Mouse (Mus musculus): ENCODE results near the gene Hnrnph3.

Hnrnph3 gene

DNA sequence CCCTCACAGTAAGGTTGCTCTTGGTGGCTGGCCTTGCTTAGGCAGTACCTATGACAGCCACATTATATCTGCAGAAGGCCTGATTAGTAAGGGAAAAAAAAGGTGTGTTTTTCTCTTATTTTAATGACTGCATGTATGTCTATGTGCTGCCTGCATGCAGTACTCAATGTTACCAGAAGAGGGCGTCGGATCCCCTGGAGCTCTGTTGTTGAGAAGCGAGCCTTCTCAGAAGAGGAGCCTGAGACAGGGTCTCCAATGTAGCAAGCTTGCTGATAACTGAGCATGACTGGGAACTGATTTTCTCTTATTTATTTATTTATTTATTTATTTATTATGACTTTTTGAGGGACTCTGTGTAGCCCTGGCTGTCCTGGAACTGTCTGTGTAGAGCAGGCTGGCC, 36.7 kb downstream of the Hnrnph3 start:
- in situ Hi-C loops (cut with MboI, MseI), result no loop called here

DNA sequence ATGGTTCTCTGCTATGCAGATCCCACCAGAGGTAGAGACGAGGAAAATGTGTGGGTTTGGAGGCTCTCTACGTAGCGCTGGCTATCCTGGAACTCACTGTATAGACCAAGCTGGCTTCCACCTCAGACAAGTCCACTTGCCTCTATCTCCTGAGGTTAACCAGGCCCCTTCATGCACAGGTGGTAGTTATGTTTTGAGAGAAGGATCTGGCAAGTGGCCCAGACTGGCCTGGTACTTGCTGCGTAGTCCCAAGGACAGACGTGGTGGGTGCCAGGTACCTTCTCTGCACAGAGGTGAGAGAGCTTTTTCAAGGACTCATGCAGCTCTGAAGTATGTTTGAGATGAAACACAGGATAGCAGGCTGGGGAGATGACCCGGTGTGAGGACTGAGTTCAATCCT, 39.5 kb downstream of the Hnrnph3 start:
- in situ Hi-C loops (cut with MboI, MseI), result no loop called here

DNA sequence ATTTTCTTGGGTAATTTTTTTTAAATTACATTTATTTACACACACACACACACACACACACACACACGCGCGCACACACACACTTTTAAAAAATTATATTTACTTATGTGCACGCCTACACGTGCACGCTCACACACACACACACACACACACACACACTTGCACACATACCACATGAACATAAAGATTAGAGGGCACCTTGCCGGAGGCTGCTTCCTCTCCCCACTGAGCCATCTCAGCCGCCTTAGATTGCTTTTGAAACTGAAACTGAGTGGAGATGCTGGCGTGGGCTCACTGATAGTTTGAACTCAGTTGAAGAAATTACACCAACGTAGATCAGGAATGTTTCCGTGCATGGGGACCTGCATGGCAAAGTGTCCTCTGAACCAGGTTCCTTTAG, 39.9 kb downstream of the Hnrnph3 start:
- in situ Hi-C loops (cut with MboI, MseI), result no loop called here

DNA sequence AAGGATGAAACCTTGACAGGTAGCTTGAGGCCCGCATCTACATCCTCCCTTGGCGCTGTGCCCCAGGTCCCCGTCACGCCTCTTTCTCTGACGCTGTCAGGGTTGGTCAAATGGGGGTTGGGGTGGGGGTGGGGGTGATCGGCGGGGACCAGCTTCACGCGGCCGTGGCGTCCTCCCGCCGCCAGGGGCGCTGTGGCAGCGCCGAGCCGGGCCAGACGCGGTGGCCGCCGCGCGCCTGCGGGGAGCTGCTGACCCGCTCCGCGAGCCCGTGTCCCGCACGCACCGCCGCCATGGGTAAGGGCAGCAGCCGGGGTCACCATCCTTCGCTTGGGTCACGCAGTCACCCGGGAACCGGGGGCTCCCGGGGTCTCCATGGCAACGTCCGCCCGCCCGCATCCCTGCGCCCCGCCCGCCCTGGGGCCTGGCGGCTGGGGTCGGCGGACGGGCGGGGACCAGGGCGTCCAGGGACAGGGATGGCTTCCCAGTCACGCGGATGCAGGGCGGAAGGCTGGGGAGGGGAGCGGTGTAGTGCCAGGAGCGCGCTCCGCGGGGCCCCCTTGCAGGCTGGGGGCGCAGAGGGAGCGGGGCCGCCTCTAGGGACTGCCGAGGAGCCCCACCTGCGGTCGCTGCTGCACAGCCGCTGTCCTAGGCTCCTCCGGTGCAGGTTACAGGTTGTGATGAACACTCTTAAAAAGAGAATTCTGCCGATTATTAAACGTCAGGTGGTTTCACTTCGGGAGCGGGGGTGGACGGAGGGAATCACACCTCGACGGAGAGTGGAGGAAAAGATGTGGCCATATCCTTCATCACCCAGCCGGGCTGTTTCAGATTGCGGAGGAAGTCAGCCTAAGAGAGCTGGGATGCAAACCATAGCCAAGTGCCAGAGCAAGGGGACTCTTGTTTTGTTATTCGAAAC, 43.7 kb downstream of the Hnrnph3 start, which contains the start of gene Rufy2:
Rufy2 (plus strand) TSS at position 185 of the 916 bp plus-strand sequence.
- in situ Hi-C loops (cut with MboI, MseI), result no loop called here

DNA sequence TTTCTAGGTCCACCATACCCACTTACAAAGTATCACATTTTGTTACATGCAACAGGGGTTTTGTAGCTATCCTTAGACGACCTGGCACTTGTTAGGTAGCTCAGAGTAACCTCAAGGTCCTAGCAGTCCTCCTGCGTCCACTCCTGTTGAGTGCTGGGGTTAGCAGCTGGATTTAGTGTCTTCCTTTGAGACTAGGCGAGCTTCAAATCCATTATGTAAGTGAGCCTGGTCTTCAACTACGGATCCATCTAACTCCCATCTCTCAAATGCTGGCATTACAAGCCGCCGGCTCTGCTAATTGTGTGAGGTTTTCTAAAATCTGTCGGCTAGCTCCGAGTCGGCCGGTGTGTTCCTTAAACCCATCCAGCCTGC, 44.4 kb downstream of the Hnrnph3 start:
- in situ Hi-C loops (cut with MboI, MseI), result no loop called here

DNA sequence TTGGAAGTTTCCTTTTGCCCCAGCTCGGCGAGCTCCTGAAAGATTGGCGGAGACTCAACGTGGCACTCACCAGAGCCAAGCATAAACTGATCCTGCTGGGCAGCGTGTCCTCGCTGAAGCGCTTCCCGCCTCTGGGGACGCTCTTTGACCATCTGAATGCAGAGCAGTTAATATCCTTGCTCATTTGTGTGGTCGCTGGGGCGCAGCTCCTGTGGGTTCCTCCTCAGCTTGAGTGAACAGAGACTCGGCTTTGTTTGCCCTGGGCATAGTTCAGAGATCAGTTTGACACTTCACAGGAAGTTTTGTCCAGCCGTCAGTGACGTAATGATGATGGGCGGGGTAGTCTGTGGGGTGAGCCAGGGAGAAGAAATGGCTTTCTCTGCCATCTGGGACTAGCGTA, 52.2 kb downstream of the Hnrnph3 start:
- in situ Hi-C loops (cut with MboI, MseI), result no loop called here

DNA sequence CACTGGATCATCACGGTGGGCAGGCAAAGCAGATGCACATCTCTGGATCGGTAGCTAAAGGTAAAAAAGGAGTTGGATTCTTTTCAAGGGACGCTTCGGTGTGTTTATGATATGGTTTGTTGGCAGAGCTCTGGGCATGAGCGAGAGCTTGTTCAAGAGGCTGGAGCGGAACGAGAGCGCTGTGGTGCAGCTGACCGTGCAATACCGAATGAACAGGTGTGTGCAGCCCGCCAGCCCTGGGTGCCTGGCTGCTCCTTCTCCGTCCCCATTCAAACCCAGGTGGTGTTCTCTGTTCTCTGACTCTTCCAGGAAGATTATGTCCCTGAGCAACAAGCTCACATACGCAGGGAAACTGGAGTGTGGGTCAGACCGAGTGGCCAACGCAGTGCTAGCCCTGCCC, 57.7 kb downstream of the Hnrnph3 start:
- in situ Hi-C loops (cut with MboI, MseI), result no loop called here

DNA sequence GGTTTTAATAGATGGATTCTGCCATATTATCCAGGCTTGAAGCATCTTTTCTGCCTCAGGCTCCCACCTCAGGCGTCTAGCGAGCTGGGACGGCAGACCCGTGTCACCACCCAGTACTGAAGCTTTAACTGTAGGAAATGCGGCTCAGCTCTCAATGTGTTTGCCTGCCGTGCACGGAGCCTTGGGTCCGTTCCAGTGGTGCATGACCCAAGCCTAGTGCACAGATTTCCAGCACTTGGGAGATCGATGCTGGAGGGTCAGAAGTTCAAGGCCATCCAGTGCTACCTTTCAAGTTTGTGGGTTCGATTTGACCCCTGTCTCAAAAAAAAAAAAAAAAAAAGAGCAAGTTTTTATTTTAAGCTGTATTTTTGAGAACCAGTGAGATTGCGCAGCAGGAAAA, 58.2 kb downstream of the Hnrnph3 start:
- in situ Hi-C loops (cut with MboI, MseI), result no loop called here

All from T-helper 2 cell (primary cell).